Mouse (Mus musculus) cerebellum, adult 11-12 months (tissue): ENCODE measurements around the gene S1pr3.

Source experiments
- DNase-seq: peaks from one replicate; pipeline ENCODE4 v3.0.0; 2022

Gene S1pr3

GRCm38 (mm10) chr13:51408519-51409001 lies at the start of gene S1pr3:
Gene S1pr3 (plus strand): TSS chr13:51408639.
- no peak for DNase-seq

- DNase-seq = no peak
Measured at GRCm38 (mm10) chr13:51360441-51360962, 47.9 kb upstream of the S1pr3 start.

- DNase-seq = no peak
Measured at GRCm38 (mm10) chr13:51363390-51363789, 45.0 kb upstream of the S1pr3 start.

DNA sequence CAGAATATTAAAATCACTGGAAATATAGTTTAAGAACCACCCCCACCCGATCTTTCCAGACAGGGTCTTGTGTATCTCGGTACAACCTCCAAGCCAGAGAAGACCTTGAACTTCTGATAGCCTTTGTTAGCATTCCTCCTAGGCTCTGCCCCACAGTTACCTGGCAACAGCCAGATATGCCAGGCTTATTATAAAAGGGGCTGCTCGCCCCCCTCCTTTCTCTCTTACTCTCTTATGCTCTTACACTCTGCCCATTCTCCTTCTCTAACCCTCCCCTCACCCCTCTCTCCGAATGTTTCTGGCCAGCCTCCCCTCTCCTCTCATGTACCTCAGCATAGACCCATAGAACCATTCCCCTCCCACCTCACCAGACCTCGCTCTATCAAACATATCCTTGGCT lies 44.5 kb upstream of the S1pr3 start:
- no peak for DNase-seq

DNA sequence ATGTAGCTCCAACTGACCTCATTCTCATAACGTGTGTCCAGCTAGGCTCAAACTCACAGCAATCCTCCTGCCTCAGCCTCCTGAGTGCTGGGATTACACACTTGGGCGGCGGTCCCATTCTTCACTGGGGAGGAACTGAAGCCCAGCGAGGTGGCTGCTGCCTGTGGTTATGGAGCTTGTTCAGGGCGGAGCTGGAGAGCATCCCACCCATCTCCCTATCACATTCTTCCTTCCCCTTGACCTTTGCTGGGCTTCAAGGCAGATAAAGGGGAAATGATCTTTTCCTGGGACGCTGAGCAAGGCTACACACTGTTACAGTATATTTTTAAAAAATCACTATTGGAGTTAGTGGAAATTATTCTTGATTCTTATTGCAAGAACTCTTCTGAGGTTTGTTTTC lies 43.2 kb upstream of the S1pr3 start:
- DNase-seq = no peak

DNA sequence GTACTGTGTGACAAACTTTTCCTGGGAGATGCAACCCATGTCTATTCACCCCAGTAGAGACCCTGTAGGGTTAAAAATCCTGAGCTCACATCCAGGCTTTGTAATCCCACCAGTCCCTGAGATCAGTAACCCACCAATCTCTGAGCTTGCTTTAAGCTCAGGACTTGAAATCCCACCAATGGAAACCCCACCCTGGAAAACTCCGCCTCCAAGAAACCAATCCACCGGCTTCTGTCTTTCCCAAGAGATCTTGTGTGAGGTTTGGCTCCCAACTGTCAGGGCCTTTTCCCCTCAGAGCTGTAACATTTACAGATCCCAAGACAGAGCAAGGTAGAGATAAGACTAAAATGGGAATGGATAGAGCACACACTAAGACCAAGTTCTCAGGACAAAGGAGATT lies 40.1 kb upstream of the S1pr3 start:
- no peak for DNase-seq

DNA sequence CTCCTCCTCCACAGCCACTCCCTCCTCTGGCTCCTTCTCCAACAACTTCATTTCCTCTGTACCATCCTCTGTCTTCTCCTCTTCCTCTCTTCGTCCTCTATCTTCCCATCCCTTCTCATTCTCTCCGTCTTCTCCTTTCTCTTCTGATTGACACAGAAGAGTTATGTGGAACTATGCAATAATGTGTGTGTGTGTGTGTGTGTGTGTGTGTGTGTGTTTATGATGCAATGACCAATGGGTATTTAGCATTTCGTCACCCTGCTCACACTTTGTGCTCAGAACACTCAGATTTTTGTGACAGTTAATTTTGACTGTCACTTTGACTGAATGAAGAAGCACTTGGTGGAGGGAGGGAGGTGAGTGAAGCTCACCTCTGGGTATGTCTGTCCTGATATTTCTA lies 39.1 kb upstream of the S1pr3 start:
- DNase-seq = no peak

DNA sequence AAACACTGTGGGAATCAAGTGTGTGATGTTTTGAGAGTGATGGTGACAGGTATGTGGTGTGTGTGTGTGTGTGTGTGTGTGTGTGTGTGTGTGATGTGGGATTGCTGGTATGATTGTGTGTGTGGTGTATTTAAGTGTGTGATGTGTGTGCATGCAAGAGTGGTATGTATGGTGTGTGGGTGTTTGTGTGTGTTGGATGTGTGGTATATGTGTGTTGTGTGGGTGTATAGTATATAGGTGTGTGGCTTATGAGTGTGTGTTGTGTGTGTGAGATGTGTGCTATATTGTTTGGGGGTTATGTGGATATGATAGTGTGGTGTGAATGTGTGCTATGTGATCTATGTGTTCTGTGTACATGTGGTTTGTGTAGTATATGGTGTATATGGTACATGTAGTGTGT lies 35.4 kb upstream of the S1pr3 start:
- DNase-seq = no peak

DNA sequence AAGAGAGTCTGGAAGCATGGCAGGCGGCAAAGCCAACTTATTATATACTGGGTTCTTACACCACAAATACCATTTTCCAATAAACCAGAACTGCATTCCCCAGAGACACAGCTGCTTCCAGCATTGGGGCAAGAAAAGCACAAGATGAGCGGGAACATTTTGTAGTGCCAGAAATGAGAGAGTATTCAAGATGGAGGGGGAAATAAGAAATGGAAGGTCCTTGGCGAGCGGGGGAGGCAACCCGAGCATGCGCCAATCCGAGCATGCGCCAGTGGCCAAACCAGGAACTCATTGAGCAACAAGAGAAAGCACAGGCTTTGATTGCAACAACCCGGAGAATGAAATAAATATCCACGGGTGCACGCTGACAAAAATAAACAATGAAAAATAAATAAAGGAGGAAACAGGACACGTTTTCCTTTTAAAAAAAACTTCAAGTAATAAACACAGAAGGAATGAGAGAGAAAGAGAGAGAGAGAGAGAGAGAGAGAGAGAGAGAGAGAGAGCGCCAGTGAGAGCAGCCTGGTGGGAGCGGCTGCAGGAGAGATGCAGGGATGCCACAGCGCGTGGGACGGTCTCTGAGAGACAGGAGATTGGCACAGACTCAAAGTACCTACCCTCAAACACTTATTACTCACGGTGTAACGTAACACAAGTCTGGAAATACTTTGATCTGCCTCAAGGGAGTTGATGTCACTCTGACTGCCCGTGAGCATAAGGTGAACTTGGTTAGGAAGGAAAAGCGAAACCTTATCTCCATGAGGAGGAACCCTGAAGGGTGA lies 34.2 kb upstream of the S1pr3 start:
- DNase-seq = no peak

DNA sequence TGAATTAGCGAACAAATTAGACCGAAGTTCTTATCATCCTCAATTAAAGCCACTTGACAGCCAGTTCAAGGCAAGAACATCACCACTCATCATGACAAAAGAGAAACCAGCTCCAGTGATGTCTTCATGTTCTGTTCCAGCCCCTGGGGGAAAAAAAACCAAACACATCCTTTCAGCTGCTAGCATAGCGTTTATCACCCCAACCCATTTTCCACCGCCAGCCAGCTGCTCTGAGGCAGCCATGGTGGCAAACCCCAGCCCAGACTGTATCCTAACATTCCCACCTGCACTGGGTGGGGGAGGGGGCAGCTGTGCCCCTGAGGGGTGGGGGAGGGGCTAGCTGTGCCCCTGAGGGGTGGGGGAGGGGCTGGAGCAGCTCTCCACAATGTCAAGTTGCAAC lies 30.3 kb upstream of the S1pr3 start:
- no peak for DNase-seq

- no peak for DNase-seq
Measured at GRCm38 (mm10) chr13:51379596-51379995, 28.8 kb upstream of the S1pr3 start.

- no peak for DNase-seq
Measured at GRCm38 (mm10) chr13:51381498-51381897, 26.9 kb upstream of the S1pr3 start.

- no peak for DNase-seq
Measured at GRCm38 (mm10) chr13:51384899-51385298, 23.5 kb upstream of the S1pr3 start.

GRCm38 (mm10) chr13:51387908-51388307 lies 20.5 kb upstream of the S1pr3 start:
- no peak for DNase-seq

- DNase-seq = no peak
Measured at GRCm38 (mm10) chr13:51390398-51390797, 18.0 kb upstream of the S1pr3 start.

- DNase-seq = no peak
Measured at GRCm38 (mm10) chr13:51391359-51391916, 17.0 kb upstream of the S1pr3 start.

DNA sequence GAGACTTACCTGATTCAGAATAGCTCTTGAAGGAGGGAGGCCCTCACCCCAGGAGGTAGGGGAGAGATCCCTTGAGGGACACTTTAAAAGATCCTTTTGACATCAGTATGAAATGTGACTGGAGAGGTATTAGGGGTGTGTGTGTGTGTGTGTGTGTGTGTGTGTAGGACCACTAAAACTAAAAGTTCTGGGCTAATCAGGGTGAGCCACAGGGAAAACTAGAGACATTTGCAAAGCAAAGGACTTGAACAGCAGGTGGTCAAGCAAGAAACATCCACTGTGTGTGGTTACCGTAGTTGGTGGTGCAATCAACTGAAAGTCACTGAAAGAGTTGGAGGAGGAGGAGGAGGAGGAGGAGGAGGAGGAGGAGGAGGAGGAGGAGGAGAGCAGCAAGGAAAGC lies 16.2 kb upstream of the S1pr3 start:
- DNase-seq = no peak

- no peak for DNase-seq
Measured at GRCm38 (mm10) chr13:51397861-51398260, 10.6 kb upstream of the S1pr3 start.

DNA sequence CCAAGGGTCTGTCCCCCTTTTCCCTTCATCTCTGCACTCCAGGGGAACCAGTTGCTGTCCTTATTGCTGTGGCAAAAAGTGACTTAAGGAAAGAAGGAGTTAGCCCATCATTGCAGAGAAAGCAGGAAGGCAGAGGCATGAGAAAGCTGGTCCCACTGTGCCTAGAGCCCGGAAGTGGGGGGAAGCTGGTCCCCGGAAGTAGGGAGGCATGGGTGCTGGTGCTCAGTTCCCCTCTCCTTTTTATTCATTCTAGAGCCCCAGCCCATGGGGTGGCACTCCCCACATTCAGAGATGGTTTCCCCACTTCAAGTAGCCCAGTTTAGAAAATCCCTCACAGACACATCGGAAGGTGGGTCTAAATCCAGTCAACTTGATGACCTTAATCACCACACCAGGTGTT lies 8.9 kb upstream of the S1pr3 start:
- no peak for DNase-seq

- DNase-seq = no peak
Measured at GRCm38 (mm10) chr13:51400186-51400719, 8.2 kb upstream of the S1pr3 start.

DNA sequence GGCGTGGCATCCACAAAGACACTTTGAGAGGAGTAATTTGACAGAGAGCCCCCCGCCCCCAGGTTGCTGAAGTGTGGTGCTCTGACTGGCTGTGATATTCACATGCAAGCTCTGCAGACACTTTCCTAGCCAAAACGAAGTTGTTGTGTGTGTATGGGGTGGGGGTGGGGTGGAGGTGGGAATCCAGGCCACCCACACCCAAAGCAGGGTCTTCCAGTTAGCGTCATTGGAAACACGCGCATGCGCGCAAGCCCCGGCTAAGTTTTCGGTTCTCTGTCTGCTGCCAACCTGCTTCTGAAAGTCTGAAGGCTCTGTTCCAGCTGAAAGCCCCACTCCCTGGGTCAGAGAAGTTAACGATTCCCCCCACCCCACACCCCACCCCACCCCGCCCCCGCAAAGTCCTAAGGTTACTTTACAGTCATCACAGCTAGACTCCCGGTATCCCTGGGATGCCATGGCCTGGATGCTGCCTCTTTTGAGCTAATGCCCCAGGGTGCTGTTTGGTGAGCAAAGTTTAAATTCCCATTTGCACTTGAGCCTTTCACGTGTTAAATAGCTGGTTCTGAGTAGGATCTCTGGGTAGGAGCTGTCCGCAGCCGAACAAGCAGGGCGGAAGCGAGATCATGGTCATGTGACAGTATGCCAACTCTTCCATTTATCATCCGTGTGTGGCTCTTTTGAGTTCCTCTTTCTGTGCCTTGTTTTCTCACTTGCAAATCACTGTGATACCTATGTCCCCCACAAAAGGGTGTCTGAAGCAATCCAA lies 7.5 kb upstream of the S1pr3 start:
- DNase-seq = no peak

GRCm38 (mm10) chr13:51404566-51404965 lies 3.9 kb upstream of the S1pr3 start:
- DNase-seq = no peak

DNA sequence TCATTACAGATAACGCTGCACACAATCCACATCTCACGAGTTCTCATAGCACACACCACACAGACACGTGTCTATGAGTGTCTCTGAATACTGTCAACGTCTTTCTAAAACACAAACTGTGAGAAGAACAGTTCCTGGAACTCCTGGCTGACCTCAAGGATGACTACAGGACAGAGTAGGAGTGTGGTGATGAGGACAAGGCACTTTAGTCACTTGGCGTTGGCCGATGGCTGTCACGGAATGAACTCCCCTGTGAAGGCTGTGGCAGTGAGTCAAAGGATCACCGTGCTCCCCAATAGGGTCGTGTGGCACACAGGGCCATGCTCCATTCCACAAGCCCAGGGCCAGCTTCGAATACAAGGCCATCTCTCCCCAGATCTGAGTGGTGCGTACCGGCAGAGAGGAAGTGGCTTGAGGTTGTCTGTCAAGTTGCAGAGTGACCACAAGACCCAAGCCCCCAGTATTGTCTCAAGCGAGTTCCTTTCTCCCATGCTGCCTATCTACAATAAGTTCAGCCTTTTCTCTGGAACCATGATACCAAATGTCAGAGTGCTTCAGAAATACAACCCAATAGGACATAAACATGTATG lies 2.6 kb upstream of the S1pr3 start:
- no peak for DNase-seq
